Mouse (Mus musculus) cerebellum, postnatal 10 days (tissue): ENCODE results near the gene Enox1.

Source experiments
- DNase-seq, 2 experiments: peaks; one replicate each; pipeline ENCODE4 v3.0.0; 2021; ENCODE audit warnings: mixed read lengths in 2 of 2

The Enox1 gene

DNA sequence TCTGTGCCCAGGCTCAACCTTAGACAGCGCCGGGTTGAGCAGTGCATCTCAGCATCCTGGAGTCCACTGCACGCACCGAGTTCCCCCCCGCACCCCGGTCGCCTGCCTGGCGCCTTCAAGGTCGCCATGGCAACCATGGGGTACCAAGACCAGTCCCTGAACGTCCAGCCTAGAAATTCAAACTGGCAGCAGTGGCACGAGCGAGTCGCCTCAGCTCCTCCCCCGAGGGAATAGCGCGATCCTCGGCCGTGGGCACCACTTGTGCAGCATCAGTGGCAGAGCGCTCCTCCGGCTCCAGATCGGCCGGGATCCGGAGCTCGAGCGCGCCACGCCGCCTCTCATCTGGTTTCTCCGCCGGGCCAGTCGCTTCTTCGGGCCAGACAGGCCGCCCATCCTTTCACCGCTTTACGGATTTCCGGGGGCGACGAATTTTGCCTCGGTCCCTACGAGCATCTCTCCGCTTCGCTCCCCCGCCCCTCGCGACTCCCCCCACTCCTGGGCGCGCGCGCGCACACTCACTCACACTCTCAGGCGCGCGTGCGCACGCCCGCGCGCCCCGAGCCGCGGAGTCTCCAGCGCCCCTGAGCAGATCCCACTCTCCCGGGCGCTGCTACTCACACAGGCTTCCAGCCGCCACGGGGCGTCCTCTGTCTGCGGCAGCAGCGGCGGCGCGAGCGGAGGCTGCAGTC, at the start of gene Enox1:
TSS of gene Enox1 (plus strand) at position 542 of the 689 bp plus-strand sequence.
- peak; percentile 97 to 98 for DNase-seq

- peak; percentile 34 to 44 for DNase-seq
Measured at GRCm38 (mm10) chr14:77110622-77111021, 45.9 kb upstream of the Enox1 start.

DNA sequence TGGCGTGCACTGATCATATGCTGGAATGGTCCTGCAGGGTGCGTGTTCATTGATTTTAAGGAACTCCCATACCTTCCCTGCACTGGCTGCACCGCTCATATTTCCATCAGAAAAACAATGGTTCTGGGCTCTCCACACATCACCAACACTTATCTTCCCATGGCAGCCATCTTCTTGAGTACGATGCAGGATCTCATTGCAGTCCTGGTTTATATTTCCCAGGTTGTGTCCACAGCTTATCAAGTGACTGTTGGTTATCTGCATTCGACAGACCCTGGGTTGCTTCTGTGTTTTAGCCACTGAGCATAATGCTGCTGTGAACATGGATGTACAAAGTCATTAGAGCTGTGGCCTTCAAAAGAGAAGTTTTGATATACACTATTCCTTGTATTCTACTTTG, 26.0 kb upstream of the Enox1 start:
- DNase-seq: no peak

- no peak for DNase-seq
Measured at GRCm38 (mm10) chr14:77136936-77137335, 19.6 kb upstream of the Enox1 start.

DNA sequence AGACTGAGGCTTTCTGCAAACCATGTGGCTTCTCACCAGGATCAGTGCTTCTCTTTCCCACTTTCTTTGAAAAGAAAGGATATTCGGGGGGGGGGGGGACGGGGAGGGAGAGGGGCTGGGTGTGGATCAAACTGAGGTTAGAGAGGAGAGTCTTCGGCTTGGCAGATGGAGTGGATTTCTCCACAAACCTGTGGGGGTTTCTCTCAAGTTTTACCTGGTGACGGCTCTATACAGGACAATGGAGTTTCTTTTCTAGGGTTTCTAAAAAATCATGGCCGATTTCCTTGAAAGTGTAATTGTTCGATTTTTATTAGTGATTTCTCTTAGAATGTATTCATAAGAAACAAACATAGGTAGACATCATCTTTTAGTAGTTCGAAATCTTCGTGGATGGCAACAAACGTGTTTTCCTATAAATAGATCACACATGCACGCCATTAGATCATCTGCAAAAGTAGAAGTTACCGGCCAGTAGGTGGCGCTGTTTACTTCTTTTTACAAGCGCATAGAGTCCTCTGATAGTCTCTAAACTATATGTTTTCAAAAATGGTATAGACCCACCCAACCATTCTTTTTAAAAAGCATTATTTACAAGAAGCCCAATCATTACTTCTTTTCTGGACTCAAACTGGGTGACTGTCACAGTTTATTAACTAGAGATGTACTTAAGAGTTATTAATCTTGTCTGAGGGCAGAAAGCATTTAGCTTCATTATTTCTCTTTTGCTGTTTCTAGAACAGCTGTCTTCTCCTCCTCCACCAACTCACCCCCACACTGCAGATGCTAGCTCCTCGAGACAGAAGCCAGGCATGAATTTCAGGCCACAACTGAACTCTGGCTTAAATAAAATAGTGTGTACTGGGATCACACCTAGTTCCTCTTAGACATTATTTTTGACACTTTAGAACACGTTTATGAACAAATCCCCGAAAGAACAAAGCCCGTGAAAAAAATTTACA, 15.0 kb upstream of the Enox1 start:
- peak; percentile 92 to 95 for DNase-seq

DNA sequence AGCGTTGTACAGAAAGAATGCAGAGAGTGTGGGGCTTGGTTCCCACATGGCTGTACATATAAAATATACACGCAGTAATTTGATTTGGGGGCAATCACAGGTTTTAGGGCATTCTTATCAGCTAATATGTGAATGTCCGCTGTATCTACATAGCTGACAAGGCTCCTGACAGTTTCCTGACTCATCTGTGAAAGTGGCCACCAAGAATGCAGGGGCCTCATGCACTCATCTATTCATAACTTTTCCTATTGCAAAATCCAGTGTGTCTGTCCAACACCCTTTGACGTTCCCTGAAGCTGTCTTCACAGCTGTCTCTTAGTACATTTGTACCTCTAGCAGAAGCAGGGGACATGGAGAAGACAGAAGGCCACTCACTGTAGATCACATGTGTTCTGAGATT, 11.5 kb upstream of the Enox1 start:
- no peak for DNase-seq

DNA sequence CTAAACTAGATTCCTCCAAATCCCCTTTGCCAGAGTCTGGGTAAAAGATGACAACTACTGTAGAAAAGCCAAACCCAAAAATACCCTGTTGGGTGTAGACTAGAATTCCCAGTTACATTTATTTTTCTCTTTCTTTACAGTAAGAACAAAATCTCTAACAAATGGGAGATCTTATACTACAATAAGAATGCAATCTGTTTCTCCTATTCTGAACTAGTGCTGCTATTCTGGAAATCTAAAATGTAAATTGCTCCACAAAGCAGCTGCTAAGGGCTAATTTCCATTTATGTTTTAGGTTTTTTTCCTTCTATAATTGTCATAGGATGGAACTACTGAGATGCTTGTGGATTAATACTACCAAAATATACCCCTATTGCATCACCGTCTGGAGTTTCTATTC, 8.9 kb upstream of the Enox1 start:
- DNase-seq: no peak

DNA sequence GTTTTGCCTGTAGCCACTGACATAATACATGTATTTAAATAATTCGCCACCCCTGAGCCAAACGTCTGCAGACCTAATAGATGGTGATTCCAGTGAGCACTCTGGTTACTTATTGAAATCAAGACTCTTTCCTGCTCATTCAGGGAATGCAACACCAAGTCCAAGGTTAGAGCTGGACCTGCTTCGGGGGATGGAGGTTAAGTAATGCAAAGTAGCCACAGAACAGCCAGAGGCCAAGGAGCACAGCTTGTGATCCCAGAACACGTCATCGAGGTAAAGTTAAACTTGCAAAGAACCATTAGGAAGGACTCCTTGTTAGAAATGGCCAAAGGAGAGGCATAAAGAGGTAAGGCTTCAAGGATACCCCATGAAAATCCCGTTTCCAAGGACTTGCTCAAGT, 6.0 kb upstream of the Enox1 start:
- no peak for DNase-seq

DNA sequence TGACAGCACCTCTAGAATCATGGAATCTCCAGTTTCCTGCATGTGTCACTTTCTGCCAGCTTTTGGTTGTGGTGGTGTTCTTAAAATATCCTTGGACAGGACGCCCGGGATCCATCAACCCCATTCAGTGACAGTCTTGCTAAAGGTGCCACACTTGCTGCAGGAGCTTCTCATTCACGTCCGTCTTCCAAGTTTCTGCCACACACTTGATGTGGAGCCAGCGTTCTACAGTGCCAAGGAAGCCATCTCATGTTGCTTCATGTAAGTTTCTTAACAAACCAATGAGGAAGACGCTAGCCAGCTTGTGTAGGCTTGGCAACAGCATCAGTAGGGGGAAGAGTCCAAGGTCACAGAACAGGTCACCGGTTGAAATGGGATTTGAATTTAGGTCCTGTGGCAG, 5.1 kb upstream of the Enox1 start:
- peak; percentile 46 to 54 for DNase-seq

DNA sequence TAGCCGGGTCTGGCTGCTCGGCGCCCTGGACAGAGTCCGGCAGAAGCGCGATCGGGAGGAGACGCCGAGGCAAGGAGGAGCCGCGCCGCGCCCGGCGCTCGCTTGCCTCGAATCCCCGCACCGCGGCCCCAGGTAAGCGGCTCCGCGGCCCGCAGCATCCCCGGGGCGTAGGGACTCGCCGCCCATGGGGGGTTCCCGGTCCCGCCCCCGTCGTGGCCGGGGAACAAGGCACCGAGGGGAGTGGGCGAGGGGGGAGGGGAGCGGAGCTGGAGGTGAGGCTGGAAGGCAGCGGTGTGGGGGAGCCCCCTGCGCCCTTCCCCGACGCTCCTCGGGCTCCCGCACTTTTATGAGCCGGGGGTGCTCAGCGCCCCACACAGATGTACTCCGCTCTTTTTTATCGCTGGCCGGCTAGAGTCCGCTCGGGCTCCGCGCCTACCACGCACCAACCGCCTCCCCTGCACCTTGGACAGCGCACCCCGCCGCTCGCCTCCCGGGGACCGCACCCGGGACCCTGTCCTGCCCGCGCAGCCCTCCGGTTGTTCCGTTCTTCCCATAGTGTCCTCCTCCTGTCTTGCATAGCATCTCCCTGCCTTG, 445 bp downstream of the Enox1 start:
- peak in 1 of 2 experiments; percentile 75 for DNase-seq

- peak; percentile 91 to 96 for DNase-seq
Measured at GRCm38 (mm10) chr14:77157505-77157911, 945 bp downstream of the Enox1 start.

GRCm38 (mm10) chr14:77159397-77159796, 2.8 kb downstream of the Enox1 start:
- peak in 1 of 2 experiments; percentile 37 for DNase-seq

DNA sequence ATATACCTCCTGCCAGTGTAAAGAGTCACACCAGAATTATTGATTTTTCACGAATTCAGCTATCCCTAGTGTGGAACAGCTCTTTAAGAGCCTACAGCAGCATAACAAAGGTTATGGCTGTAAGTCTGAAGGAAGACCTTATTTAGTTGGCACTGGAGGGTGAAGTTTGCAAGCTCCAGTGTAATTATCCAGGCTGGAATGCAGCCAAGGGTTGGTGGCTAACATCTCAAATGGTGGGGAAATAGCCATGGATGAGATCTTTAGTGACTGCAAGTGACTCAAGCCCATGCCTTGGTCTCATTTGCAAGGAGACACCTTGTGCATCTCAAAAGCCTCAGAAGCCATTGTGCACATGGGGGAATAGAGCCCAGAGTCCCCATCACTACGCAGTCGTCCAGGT, 5.9 kb downstream of the Enox1 start:
- DNase-seq: peak; percentile 73 to 79

DNA sequence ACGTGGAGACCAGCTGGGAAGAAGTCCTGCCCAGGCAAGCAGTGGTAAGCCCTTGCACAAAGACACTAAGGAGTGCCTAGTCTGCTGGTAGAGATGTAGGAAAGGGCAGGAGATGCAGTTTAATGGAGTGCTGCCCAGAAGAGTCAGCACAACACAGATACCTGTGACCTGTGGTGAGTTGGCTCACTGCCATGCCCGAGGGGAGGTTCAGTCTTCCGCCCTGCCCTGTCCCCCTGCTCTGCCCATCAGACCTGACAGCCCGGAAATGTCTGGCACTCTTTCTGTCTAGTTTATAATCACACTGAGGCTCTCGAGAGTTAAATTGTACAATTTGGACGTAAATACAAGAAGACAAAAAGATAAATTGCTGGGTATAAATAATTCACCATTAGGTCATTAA, 7.8 kb downstream of the Enox1 start:
- DNase-seq: peak; percentile 81 to 88

- DNase-seq: no peak
Measured at GRCm38 (mm10) chr14:77168161-77168560, 11.6 kb downstream of the Enox1 start.

DNA sequence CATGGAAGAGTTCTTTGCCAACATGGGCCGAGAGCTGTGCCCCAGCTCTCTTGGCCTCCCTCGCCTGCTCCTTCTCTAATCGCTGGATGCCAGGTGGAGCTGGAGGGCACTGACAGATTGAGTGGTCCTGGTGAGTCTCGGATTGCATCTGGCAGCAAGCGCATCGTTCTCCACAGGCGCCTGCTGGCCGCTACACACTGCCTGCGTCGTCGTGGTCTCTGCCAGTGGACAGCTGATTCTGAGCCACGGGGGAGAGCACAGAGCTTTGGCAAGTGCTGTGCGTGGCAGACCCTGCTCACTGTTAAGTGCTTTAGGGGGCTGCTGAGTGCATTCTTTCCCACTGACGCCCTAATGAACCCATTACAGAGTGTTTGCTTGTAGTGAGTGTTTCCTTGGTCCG, 17.9 kb downstream of the Enox1 start:
- DNase-seq: peak; percentile 90 to 96

DNA sequence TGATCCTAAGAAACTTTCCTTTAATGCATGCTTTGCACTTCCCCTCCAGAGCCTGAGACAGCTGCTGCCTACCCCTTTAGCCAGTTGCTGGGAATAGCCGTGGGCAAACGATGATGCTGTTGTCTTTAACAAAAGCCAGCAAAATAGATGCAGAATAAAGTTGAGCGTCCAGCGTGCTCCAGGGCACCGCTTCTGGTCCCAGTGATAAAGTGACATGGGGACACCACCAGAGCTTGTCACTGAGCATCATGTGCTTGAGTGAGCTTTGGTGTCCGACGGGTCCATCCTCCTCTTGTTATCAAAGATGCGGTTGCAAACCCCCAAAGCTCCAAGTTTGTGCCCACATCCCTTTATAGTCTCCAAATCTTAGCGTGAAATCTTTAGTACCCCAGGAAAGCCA, 18.4 kb downstream of the Enox1 start:
- peak in 1 of 2 experiments; percentile 60 for DNase-seq

DNA sequence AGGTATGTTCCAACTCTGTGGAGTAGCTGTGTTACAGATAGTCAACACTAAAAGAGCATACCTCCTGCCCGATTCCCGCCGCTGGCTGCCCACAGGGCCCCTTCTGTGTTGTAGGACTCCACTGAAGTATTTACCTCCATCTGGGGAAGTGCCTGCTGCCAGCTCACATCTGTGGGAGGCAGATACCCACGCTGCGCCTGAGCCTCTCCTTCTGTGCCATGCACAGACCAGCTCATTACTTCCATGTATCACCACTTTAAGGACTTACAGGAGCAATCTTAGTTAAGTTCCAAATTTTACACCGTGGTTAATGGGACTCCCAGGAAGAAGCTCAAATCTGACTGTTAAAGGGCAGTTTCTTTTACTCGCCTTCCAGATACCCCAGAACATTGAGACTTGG, 23.7 kb downstream of the Enox1 start:
- DNase-seq: peak; percentile 50 to 73

- DNase-seq: no peak
Measured at GRCm38 (mm10) chr14:77180753-77181374, 24.3 kb downstream of the Enox1 start.

DNA sequence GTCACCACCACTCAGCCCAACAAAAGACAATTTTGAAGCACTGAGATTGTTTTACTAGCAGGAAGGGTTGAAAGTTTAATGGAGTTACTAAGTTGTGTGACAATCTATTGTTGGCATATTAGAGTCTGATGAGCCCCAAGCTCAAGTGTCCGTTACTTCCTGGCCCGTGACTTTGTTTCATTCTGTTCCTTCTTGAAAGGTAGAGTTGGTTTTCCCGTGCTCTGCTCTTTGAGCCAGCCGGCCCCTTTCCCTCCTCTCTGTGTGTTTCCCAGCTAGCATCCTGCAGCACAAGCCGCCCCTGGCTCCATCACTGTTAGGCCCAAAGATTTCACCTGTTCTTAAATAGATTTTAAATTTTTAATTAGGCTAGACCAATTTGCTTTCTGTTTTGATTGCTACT, 26.9 kb downstream of the Enox1 start:
- no peak for DNase-seq

GRCm38 (mm10) chr14:77190158-77190557, 33.6 kb downstream of the Enox1 start:
- no peak for DNase-seq

GRCm38 (mm10) chr14:77195314-77196020, 38.9 kb downstream of the Enox1 start:
- DNase-seq: no peak
